Mouse (Mus musculus) ES-Bruce4 (cell line): ENCODE results near the gene Map3k14.

ENCODE experiments used
- CTCF ChIP-seq: IDR thresholded peaks from one replicate; pipeline ENCODE4 v1.8.1; 2011; ENCODE audit warnings: low read depth, low read length
- EP300 ChIP-seq: IDR thresholded peaks from 2 replicates; pipeline ENCODE4 v1.6.1; 2011; ENCODE audit warnings: low read depth, low read length; ENCODE audit not compliant: insufficient read depth
- POLR2A ChIP-seq: IDR thresholded peaks from one replicate; pipeline ENCODE4 v1.8.1; 2011; ENCODE audit warnings: low read length; ENCODE audit not compliant: insufficient read depth

DNA sequence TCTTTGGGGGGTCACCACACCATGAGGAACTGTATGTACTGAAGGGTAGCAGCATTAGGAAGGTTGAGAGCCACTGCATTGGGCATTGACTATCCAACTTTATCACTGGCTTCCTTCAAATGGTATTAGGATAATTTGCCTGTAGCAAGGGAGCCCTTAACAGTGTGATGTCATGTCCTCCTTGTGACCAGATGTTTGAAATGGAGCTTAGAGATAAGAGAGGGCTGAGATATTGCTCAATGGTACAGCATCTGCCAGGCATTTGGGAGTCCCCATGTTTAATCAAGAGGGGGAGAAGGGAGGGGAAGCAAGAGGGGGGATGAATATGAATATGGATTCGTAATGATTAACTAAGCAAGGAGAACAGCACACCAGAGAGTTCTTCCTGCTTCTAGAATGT, 51.9 kb downstream of the Map3k14 start:
- TF ChIP-seq CTCF, result no peak
- TF ChIP-seq POLR2A, result no peak
- no peak for TF ChIP-seq EP300
